In the genomic region with DNA sequence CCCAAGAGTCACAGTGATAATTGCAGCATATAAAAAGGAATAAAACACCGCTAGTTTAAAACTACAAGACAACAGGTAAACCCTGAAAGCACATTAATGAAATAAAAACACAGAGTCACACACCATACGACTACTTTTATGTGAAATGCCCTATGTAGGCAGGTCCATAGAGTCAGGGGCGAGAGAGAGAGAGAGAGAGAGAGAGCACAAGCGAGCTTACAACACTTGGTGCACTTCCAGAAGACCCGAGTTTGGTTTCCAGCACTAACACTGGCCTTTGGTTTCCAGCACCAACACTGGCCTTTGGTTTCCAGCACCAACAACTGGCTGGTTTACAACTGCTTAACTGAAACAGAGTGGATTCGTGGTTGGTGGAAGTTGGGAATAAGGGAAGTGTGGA, we compare ENCODE assay signal across 8 mouse cellular contexts. TPM values are rescaled to one million over a fixed set of nuclear protein-coding genes. Genes with fewer than 3 reads are reported as not detected.
DNase-seq lines count a peak whose midpoint lies in the region; ATAC-seq lines count a peak whose summit lies in the region.

No protein-coding gene starts in this region.

- H3K27me3 ChIP-seq in kidney, embryonic 14.5 days (ENCODE audit: control insufficient read depth, insufficient read depth, low read length) = no peaks in the 10 kb centered on the region
- H3K27me3 ChIP-seq in hindbrain, embryonic 12.5 days = no peaks in the 10 kb centered on the region
- H3K27me3 ChIP-seq in midbrain, embryonic 13.5 days = no peaks in the 10 kb centered on the region

- H3K4me1 ChIP-seq in kidney, embryonic 14.5 days (ENCODE audit: control insufficient read depth, insufficient read depth, low read length) = peaks cover 19% of the 10 kb centered on the region
- peaks cover 21% of the 10 kb centered on the region for H3K4me1 ChIP-seq in hindbrain, embryonic 12.5 days
- peaks cover 34% of the 10 kb centered on the region for H3K4me1 ChIP-seq in midbrain, embryonic 13.5 days (replicated peaks)

- no peaks in the 10 kb centered on the region for H3K9me3 ChIP-seq in kidney, embryonic 14.5 days (ENCODE audit: control insufficient read depth, low read length)
- no peaks in the 10 kb centered on the region for H3K9me3 ChIP-seq in hindbrain, embryonic 12.5 days (replicated peaks)
- H3K9me3 ChIP-seq in midbrain, embryonic 13.5 days = no peaks in the 10 kb centered on the region

- H3K4me2 ChIP-seq in kidney, embryonic 14.5 days (replicated peaks; ENCODE audit: low read depth, low read length) = peak overlapping the region; percentile 63
- peak overlapping the region; percentile 89 for H3K4me2 ChIP-seq in hindbrain, embryonic 12.5 days (replicated peaks)
- H3K4me2 ChIP-seq in midbrain, embryonic 13.5 days (replicated peaks) = peak overlapping the region; percentile 76

- H3K9ac ChIP-seq in kidney, embryonic 14.5 days (ENCODE audit: low read depth, low read length) = peak overlapping the region; percentile 98; the same call in 1 of the 2 replicates
- H3K9ac ChIP-seq in hindbrain, embryonic 12.5 days = peak overlapping the region; percentile 98
- peak overlapping the region; percentile 61 for H3K9ac ChIP-seq in midbrain, embryonic 13.5 days (replicated peaks)

- peak overlapping the region; percentile 100 for H3K4me3 ChIP-seq in kidney, embryonic 14.5 days (ENCODE audit: low read length)
- peak overlapping the region; percentile 99 for H3K4me3 ChIP-seq in hindbrain, embryonic 12.5 days
- H3K4me3 ChIP-seq in midbrain, embryonic 13.5 days (replicated peaks) = peak overlapping the region; percentile 77

- no peak for DNase-seq in kidney, postnatal 36 days
- peak; percentile 17 for DNase-seq in cerebellum, adult 9-11 months
- no peak for DNase-seq in frontal cortex, postnatal 36 days (ENCODE audit: low spot score in 2 of 2)
- no peak for DNase-seq in urinary bladder, adult 18-20 months (ENCODE audit: low spot score in 2 of 2)
- DNase-seq in kidney, adult 11 months = no peak

- H3K27ac ChIP-seq in kidney, embryonic 14.5 days (ENCODE audit: low read depth, low read length) = no peak overlapping the region
- H3K27ac ChIP-seq in hindbrain, embryonic 12.5 days = peak overlapping the region; percentile 91
- peak overlapping the region; percentile 89 for H3K27ac ChIP-seq in midbrain, embryonic 13.5 days

- no peaks in the 10 kb centered on the region for H3K36me3 ChIP-seq in kidney, embryonic 14.5 days (ENCODE audit: control insufficient read depth, insufficient read depth, low read length)
- H3K36me3 ChIP-seq in hindbrain, embryonic 12.5 days = no peaks in the 10 kb centered on the region
- H3K36me3 ChIP-seq in midbrain, embryonic 13.5 days = no peaks in the 10 kb centered on the region

- 34% methylated on average over 6 of the region's 6 CpGs for WGBS in kidney, embryonic 14.5 days
- 39% methylated on average over 6 of the region's 6 CpGs for WGBS in hindbrain, embryonic 12.5 days
- WGBS in midbrain, embryonic 13.5 days = 34% methylated on average over 6 of the region's 6 CpGs

- no peak for ATAC-seq in kidney, embryonic 14.5 days (ENCODE audit: low FRiP score, low TSS enrichment)
- ATAC-seq in hindbrain, embryonic 12.5 days (ENCODE audit: low FRiP score) = 0 out of 2 replicates have a peak, but pooled peaks have one; percentile 14
- peak; percentile 39; the same call in 1 of the 2 replicates for ATAC-seq in midbrain, embryonic 13.5 days

RNA-seq across cellular contexts. Expression of a gene that starts 0.6 kb away (rescaled TPM):
- 20.3 and 27.3 TPM in 2 replicates for polyA plus RNA-seq in kidney, embryonic 14.5 days (2014; fragmentation: Nextera tagmentation; extraction: Ambion mirVana)
- polyA plus RNA-seq in hindbrain, embryonic 12.5 days (2016; fragmentation: Nextera tagmentation; extraction: Ambion mirVana) = 35.9 and 36.5 TPM in 2 replicates
- polyA plus RNA-seq in midbrain, embryonic 13.5 days (2015; fragmentation: Nextera tagmentation; extraction: Ambion mirVana) = 27.3 and 29.8 TPM in 2 replicates

RNA-seq across cellular contexts. Expression of a gene that starts 59.4 kb away (rescaled TPM):
- 103 and 118 TPM in 2 replicates for polyA plus RNA-seq in kidney, embryonic 14.5 days (2014; fragmentation: Nextera tagmentation; extraction: Ambion mirVana)
- 70.2 and 70.6 TPM in 2 replicates for polyA plus RNA-seq in hindbrain, embryonic 12.5 days (2016; fragmentation: Nextera tagmentation; extraction: Ambion mirVana)
- 51.0 and 54.5 TPM in 2 replicates for polyA plus RNA-seq in midbrain, embryonic 13.5 days (2015; fragmentation: Nextera tagmentation; extraction: Ambion mirVana)
